Mouse (Mus musculus) hindbrain, embryonic 11.5 days (tissue): ENCODE measurements around the gene Sycn. TPM values are rescaled to one million over a fixed set of nuclear protein-coding genes. Genes with fewer than 3 reads are reported as not detected.
A peak's percentile ranks its signal among the peaks of the same experiment; 100 is the strongest.

Source experiments
- ATAC-seq: fragments of 200-750 bp; cut with Nextera tagmentation; 2 replicates; pipeline ENCODE4 v1.8.0; 2017; ENCODE audit warnings: mild to moderate bottlenecking, moderate TSS enrichment, moderate library complexity; ENCODE audit not compliant: low FRiP score
- DNase-seq: peaks from one replicate; pipeline ENCODE4 v3.0.0-alpha.2; 2015; ENCODE audit warnings: low spot score
- H3K27ac ChIP-seq: fragments of 300-500 bp; sonication (generic); 2 replicates; pipeline ENCODE4 v1.5.1; 2014; ENCODE audit warnings: mild to moderate bottlenecking, low read depth, low read length
- H3K27me3 ChIP-seq: fragments of 300-500 bp; sonication (generic); 2 replicates; pipeline ENCODE4 v1.6.1; 2014; ENCODE audit warnings: mild to moderate bottlenecking, low read length, moderate library complexity, mixed read lengths; ENCODE audit not compliant: control insufficient read depth, insufficient read depth
- H3K36me3 ChIP-seq: fragments of 300-500 bp; sonication (generic); 2 replicates; pipeline ENCODE4 v1.6.1; 2014; ENCODE audit warnings: mild to moderate bottlenecking, low read length, moderate library complexity, mixed read lengths; ENCODE audit not compliant: control insufficient read depth, insufficient read depth
- H3K4me1 ChIP-seq: fragments of 300-500 bp; sonication (generic); replicated peaks from 2 replicates; pipeline ENCODE4 v1.6.1; 2014; ENCODE audit warnings: low read length, mixed read lengths; ENCODE audit not compliant: control insufficient read depth, insufficient read depth
- H3K4me2 ChIP-seq: fragments of 300-500 bp; sonication (generic); replicated peaks from 2 replicates; pipeline ENCODE4 v1.6.1; 2014; ENCODE audit warnings: mild to moderate bottlenecking, low read depth, low read length
- H3K4me3 ChIP-seq: fragments of 300-500 bp; sonication (generic); 2 replicates; pipeline ENCODE4 v1.5.1; 2014; ENCODE audit warnings: low read depth, low read length
- H3K9ac ChIP-seq: fragments of 300-500 bp; sonication (generic); 2 replicates; pipeline ENCODE4 v1.6.1; 2014; ENCODE audit warnings: low read depth, low read length
- H3K9me3 ChIP-seq: fragments of 300-500 bp; sonication (generic); 2 replicates; pipeline ENCODE4 v1.6.1; 2016; ENCODE audit warnings: low read length; ENCODE audit not compliant: control insufficient read depth
- WGBS: fragments of 180-500 bp; shearing (Covaris S2); extraction: QIAGEN DNeasy Blood & Tissue Kit; methylation state at CpG from one replicate; pipeline ENCODE4 v1.1.7; 2014; 5-methylcytosine and 5-hydroxymethylcytosine counted together
- polyA plus RNA-seq: library from polyadenylated mRNA; unstranded; fragments of >200 nt; fragmentation: Nextera tagmentation; extraction: Ambion mirVana; gene quantifications from 2 replicates; pipeline ENCODE4 v1.2.1, GENCODE M21; 2014

The Sycn gene
- polyA plus RNA-seq, 1 experiment from 2014 or later, result not detected

DNA sequence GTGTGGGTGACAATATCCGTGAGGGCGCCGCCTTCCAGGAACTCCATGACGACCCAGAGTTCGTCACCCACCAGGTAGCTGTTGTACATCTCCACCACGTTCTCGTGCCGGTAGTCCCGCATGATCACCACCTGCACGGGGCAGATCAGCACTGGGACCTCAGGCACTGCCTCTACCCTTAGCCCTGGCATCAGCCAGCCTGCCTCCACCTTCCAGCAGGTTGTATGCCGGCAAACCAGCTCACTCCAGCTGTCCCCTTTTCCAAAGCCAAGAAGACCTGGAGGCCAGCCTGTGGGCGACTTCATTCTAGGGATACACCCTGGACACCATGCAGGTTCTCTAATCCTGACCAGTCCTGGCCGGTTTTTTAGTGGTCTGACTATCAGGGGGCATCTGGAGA lies 22.3 kb downstream of the Sycn start:
- 93% methylated on average over 13 of the region's 13 CpGs for WGBS
- no peak overlapping the region for H3K4me3 ChIP-seq
- H3K4me1 ChIP-seq, result no peaks in the 10 kb centered on the region
- H3K4me2 ChIP-seq, result no peak overlapping the region
- no peak for ATAC-seq
- H3K27me3 ChIP-seq, result no peaks in the 10 kb centered on the region
- no peak overlapping the region for H3K9ac ChIP-seq
- H3K27ac ChIP-seq, result no peak overlapping the region
- H3K36me3 ChIP-seq, result peaks cover 7% of the 10 kb centered on the region; the same call in 1 of the 2 replicates
- H3K9me3 ChIP-seq, result no peaks in the 10 kb centered on the region
- DNase-seq, result no peak

DNA sequence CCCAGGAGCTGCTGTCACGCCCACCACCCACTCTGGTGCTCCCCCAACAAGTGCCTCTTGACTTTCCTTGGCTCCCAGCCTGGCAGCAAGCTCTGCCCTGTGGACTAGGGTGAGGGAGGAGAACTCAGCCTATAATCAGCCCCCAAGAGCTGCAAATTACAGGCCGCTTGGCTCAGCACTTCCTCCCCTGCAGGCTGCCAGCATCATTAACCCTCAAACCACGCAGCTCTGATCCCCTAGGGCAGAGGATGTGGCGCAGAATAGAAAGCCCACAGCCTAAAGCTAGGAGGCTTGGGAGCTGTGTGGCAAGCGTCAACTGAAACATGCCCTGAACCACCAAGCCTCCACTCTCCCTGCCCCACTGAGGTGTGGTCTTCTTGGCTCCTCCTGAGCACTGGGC lies 24.7 kb downstream of the Sycn start:
- Histone ChIP-seq H3K4me2 (no peak overlapping the region), H3K36me3 (0 out of 2 replicates have a peak, but pooled peaks cover 7% of the 10 kb centered on the region), H3K27ac (no peak overlapping the region), H3K9ac (no peak overlapping the region), H3K27me3 (no peaks in the 10 kb centered on the region), H3K9me3 (no peaks in the 10 kb centered on the region), H3K4me1 (no peaks in the 10 kb centered on the region), H3K4me3 (no peak overlapping the region)
- ATAC-seq, result no peak
- DNase-seq, result no peak
- 88% methylated on average over 5 of the region's 5 CpGs for WGBS

DNA sequence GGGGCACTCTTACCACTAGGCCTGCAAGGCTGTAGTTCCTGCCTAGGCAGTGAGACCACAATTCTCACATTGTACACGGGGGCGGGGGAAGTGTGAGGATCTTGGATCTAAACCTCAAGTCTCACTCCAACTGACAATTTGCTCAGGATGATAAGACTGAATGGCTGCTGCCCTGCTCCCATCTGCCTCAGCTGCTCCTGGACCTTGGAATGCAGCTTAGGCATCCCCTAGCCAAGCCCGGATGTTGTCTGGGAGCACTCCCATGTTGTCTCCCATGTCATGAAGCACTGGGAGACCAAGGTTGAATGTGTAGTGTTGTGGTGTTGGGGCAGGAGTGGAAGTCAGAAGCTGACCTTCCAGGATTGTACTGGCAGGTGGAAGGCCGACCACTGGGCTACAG lies 26.9 kb downstream of the Sycn start:
- 86% methylated on average over 4 of the region's 4 CpGs for WGBS

DNA sequence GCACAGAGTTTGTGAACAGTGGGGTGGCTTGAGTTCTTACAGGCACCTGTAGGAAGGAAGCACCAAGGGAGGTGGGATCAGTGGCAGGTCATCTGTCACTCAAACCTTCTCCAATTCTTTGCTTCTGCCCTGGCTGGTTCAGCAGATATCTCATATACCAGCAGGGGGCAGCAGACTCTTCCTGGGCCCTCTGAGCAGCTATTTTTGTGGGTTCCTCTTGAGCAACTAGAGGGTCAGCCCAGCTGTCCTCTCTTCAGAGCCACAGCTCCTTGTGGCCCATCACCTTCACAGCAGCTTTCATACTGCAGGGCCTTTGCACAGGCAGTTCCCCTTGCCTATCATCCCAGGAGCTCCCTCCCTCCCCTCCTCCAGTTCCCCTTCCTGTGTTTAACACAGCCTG lies 27.6 kb downstream of the Sycn start:
- peak; percentile 80 for DNase-seq
- H3K9me3 ChIP-seq, result no peaks in the 10 kb centered on the region
- no peaks in the 10 kb centered on the region for H3K4me1 ChIP-seq
- H3K4me3 ChIP-seq, result no peak overlapping the region
- no peak overlapping the region for H3K9ac ChIP-seq
- H3K27me3 ChIP-seq, result no peaks in the 10 kb centered on the region
- ATAC-seq, result peak; percentile 27; the same call in 1 of the 2 replicates
- 0 out of 2 replicates have a peak, but pooled peaks cover 7% of the 10 kb centered on the region for H3K36me3 ChIP-seq
- H3K27ac ChIP-seq, result no peak overlapping the region
- H3K4me2 ChIP-seq, result no peak overlapping the region

More for the DNA sequence above, 26.9 kb downstream of the Sycn start:
- no peak overlapping the region for H3K9ac ChIP-seq
- no peak for ATAC-seq
- H3K36me3 ChIP-seq, result 0 out of 2 replicates have a peak, but pooled peaks cover 7% of the 10 kb centered on the region
- no peaks in the 10 kb centered on the region for H3K4me1 ChIP-seq
- H3K27me3 ChIP-seq, result no peaks in the 10 kb centered on the region
- H3K27ac ChIP-seq, result no peak overlapping the region
- no peak overlapping the region for H3K4me3 ChIP-seq
- DNase-seq, result no peak
- no peak overlapping the region for H3K4me2 ChIP-seq
- H3K9me3 ChIP-seq, result no peaks in the 10 kb centered on the region

DNA sequence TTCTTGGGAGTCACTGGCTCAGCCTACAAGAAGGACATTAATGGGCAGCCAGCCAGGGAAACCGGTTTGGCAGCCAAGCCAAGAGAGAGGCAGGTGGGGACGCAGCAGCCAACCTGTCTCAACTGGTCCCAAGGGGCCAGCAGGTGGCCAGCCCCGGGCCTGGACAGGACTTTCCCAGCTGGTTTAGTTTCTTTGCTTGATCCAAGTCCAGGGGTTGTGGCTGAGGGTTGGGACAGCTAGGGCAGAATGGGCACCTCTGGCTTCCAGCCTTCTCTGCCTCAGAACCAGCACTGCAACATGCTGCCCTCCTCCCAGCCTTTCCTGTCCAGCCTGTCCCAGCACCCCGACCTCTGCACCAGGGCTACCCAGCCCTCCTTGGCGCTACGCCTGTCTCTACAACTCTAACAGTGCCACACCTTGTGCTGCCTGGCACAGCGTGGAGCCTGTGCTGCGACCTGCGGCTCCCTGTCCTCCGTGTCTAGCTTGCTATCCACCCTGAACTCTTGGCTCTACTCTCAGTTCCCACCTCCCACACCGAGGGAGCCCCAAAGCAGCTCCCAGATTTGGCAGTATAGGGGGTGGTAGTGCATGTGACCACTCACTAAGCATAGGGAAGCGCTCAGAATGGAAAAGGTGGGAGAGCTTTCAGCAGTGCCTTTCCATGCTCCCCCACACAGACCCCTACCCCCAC lies 29.8 kb downstream of the Sycn start:
- H3K4me2 ChIP-seq, result no peak overlapping the region
- H3K9me3 ChIP-seq, result no peaks in the 10 kb centered on the region
- no peak overlapping the region for H3K9ac ChIP-seq
- 73% methylated on average over 12 of the region's 12 CpGs for WGBS
- no peak overlapping the region for H3K27ac ChIP-seq
- H3K36me3 ChIP-seq, result 0 out of 2 replicates have a peak, but pooled peaks cover 7% of the 10 kb centered on the region
- DNase-seq (no peak), ATAC-seq (no peak)
- no peaks in the 10 kb centered on the region for H3K4me1 ChIP-seq
- H3K4me3 ChIP-seq, result no peak overlapping the region
- no peaks in the 10 kb centered on the region for H3K27me3 ChIP-seq

DNA sequence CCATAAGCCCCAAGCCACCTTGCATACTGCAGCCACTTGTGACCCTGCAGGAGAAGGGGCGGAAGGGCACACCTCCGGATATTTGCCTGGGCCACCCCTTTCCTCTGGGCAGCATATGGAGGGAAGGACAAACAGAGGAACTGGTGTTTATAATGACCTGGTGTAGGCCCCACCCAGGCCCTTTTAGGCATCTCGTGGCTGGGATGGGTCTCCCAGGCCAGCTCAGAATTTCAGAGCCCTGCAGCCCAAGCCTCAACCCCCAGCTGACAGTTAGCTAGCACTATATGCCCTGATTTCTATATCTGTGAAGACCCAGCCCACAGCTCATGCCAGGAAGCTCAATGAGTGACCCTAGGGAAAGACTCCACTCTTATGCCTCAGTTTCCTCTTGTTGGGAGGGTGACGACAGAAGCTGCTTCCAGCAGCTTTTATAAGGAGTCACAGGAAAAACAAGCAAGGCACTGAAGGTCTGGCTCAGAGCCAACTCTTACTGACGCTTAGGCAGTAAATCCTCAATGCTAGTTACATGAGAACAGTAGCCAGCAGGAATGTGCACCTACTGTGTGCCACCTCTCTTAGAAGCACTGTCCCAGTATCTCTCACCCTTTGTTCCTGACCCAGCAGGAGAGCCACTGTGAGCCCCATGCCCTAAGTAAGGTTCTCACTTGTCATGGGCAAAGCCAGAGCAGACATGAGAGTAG lies 30.4 kb downstream of the Sycn start:
- ATAC-seq (no peak), DNase-seq (no peak)
- H3K9ac ChIP-seq, result 0 out of 2 replicates have a peak overlapping the region, but pooled peaks have one; percentile 23
- H3K4me1 ChIP-seq, result no peaks in the 10 kb centered on the region
- H3K4me3 ChIP-seq, result no peak overlapping the region
- no peaks in the 10 kb centered on the region for H3K9me3 ChIP-seq
- WGBS, result 60% methylated on average over 5 of the region's 5 CpGs
- H3K27me3 ChIP-seq, result no peaks in the 10 kb centered on the region
- no peak overlapping the region for H3K4me2 ChIP-seq
- 0 out of 2 replicates have a peak, but pooled peaks cover 7% of the 10 kb centered on the region for H3K36me3 ChIP-seq
- H3K27ac ChIP-seq, result no peak overlapping the region

DNA sequence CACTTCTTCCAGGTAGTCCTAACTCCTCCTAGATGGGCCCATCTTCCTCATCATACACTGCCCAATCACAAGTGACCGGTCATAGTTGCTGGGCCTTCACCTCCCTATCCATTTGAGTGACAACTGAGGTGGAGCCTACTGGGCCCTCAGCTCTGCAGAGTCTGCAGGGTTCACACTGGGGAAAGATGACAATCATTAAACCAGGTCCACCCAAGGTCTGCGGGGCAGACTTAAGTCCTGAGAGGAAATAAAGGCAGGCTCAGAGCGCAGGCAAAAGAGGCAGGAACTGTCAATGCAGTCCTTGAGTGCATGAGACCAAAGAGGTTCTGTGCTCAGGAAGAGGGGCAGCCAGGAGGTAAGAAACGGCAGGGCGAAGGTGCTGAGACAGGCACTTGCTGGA lies 32.0 kb downstream of the Sycn start:
- H3K4me1 ChIP-seq, result no peaks in the 10 kb centered on the region
- no peak overlapping the region for H3K27ac ChIP-seq

DNA sequence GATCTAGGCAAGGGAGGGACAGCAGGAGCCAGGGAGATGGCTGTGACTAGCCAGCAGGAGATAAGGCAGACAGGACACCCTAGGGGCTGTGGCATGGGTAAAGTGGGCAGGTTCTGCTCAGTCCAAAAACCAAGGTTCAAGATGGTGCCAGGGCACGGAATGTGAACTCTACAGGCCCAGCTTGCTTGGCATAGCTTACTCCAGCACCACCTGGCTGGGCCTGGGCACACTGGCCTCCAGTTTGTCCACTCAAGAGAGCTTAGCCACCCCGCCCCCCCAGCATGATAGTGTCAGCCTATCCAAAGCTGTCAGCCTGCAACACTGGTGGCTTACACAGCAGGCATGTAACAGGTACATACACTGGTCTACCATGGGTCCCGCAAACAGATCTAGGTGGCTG lies 32.6 kb downstream of the Sycn start:
- H3K27ac ChIP-seq, result no peak overlapping the region
- no peaks in the 10 kb centered on the region for H3K27me3 ChIP-seq
- H3K36me3 ChIP-seq, result no peaks in the 10 kb centered on the region
- no peaks in the 10 kb centered on the region for H3K4me1 ChIP-seq
- H3K4me2 ChIP-seq, result no peak overlapping the region
- H3K4me3 ChIP-seq, result no peak overlapping the region
- no peaks in the 10 kb centered on the region for H3K9me3 ChIP-seq
- H3K9ac ChIP-seq, result no peak overlapping the region
- DNase-seq (no peak), ATAC-seq (no peak)
- WGBS, result 98% methylated on average over 3 of the region's 3 CpGs

More for the DNA sequence above, 32.0 kb downstream of the Sycn start:
- no peaks in the 10 kb centered on the region for H3K9me3 ChIP-seq
- 0 out of 2 replicates have a peak, but pooled peaks cover 5% of the 10 kb centered on the region for H3K36me3 ChIP-seq
- H3K9ac ChIP-seq, result no peak overlapping the region
- DNase-seq, result no peak
- ATAC-seq, result no peak
- no peak overlapping the region for H3K4me3 ChIP-seq
- WGBS, result 86% methylated on average over 5 of the region's 5 CpGs
- H3K27me3 ChIP-seq, result no peaks in the 10 kb centered on the region
- H3K4me2 ChIP-seq, result no peak overlapping the region

DNA sequence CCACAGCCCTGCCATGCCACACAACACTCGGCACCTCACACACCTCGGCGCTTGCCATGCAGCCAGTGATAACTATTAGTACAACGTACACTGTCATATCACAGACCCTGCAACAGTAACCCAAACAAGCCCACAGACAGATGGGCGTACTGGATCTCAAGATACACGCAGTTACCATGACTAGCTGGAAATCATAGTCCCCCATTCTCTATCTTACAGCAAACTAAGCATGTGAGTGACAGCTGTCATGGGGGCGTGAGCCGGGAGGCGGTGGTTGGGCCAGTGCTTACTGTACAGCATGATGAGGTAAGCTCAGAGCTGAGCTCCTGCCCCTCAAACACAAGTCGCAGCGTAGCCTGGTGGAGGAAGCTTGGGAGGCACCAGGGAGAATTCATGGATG lies 34.9 kb downstream of the Sycn start:
- Histone ChIP-seq H3K4me3 (no peak overlapping the region), H3K9me3 (no peaks in the 10 kb centered on the region), H3K36me3 (no peaks in the 10 kb centered on the region), H3K4me2 (no peak overlapping the region), H3K9ac (no peak overlapping the region), H3K27ac (no peak overlapping the region), H3K27me3 (no peaks in the 10 kb centered on the region), H3K4me1 (no peaks in the 10 kb centered on the region)
- ATAC-seq (no peak), DNase-seq (no peak)
- 92% methylated on average over 11 of the region's 11 CpGs for WGBS
